Mouse (Mus musculus) lung, postnatal 0 days (tissue): ENCODE measurements around the gene Oprm1. TPM values are rescaled to one million over a fixed set of nuclear protein-coding genes. Genes with fewer than 3 reads are reported as not detected.
A peak's percentile ranks its signal among the peaks of the same experiment; 100 is the strongest.

Experiments
- ATAC-seq: fragments of 200-750 bp; cut with Nextera tagmentation; 2 replicates; pipeline ENCODE4 v1.8.0; 2017; ENCODE audit warnings: moderate library complexity
- DNase-seq: peaks from one replicate; pipeline ENCODE4 v3.0.0-alpha.2; 2016; ENCODE audit warnings: low spot score
- H3K27ac ChIP-seq: fragments of 300-500 bp; sonication (generic); 2 replicates; pipeline ENCODE4 v1.5.1; 2014; ENCODE audit warnings: antibody characterized with exemption, mild to moderate bottlenecking, low read length, mixed read lengths
- H3K27me3 ChIP-seq: fragments of 300-500 bp; sonication (generic); replicated peaks from 2 replicates; pipeline ENCODE4 v1.6.1; 2014; ENCODE audit warnings: low read length, mixed read lengths; ENCODE audit not compliant: insufficient read depth
- H3K36me3 ChIP-seq: fragments of 300-500 bp; sonication (generic); 2 replicates; pipeline ENCODE4 v1.6.1; 2014; ENCODE audit warnings: low read length, mixed read lengths; ENCODE audit not compliant: insufficient read depth
- H3K4me1 ChIP-seq: fragments of 300-500 bp; sonication (generic); 2 replicates; pipeline ENCODE4 v1.6.1; 2014; ENCODE audit warnings: antibody characterized with exemption, low read depth, low read length, mixed read lengths; ENCODE audit not compliant: insufficient read depth
- H3K4me2 ChIP-seq: fragments of 300-500 bp; sonication (generic); replicated peaks from 2 replicates; pipeline ENCODE4 v1.6.1; 2014; ENCODE audit warnings: low read depth, mild to moderate bottlenecking, low read length, moderate library complexity, mixed read lengths
- H3K4me3 ChIP-seq: fragments of 300-500 bp; sonication (generic); 2 replicates; pipeline ENCODE4 v1.5.1; 2014; ENCODE audit warnings: low read depth, low read length
- H3K9ac ChIP-seq: fragments of 300-500 bp; sonication (generic); replicated peaks from 2 replicates; pipeline ENCODE4 v1.6.1; 2014; ENCODE audit warnings: low read depth, mild to moderate bottlenecking
- H3K9me3 ChIP-seq: fragments of 300-500 bp; sonication (generic); 2 replicates; pipeline ENCODE4 v1.6.1; 2016; ENCODE audit warnings: low read length, mixed read lengths
- CTCF ChIP-seq: IDR thresholded peaks from 2 replicates; pipeline ENCODE4 v1.5.1; 2016; ENCODE audit warnings: antibody characterized with exemption, mild to moderate bottlenecking
- EP300 ChIP-seq: IDR thresholded peaks from 2 replicates; pipeline ENCODE4 v1.6.1; 2016; ENCODE audit warnings: antibody characterized with exemption, mild to moderate bottlenecking, control low read depth
- WGBS: fragments of 180-500 bp; shearing (Covaris S2); extraction: QIAGEN DNeasy Blood & Tissue Kit; methylation state at CpG from one replicate; pipeline ENCODE4 v1.1.7; 2014; 5-methylcytosine and 5-hydroxymethylcytosine counted together
- polyA plus RNA-seq: library from polyadenylated mRNA; unstranded; fragments of >200 nt; fragmentation: Nextera tagmentation; extraction: Ambion mirVana; gene quantifications from 2 replicates; pipeline ENCODE4 v1.2.1, GENCODE M21; 2015

The Oprm1 gene
- polyA plus RNA-seq, 1 experiment from 2014 or later, result not detected

DNA sequence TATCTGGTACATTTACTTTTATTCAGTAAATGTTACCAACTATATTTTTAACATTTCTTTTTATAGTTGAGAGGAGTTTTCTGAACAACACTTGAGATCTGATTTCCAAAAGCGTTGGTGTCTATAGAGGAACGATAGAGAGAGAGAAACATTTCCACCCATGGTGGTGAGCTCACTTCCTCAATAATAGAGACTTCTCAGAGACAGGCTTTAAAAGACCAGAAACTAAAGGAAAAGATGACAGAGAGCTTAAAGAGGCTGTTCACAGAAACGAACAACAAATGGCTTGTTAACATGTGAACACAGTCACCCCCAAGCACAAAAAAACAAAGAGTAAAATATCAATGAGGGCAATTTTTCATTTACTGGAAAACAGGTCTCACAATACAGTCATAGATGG is 291.6 kb downstream of the Oprm1 start:
- no peak for TF ChIP-seq EP300
- TF ChIP-seq CTCF, result no peak
- WGBS, result 63% methylated on average over 3 of the region's 3 CpGs
- no peak overlapping the region for H3K9ac ChIP-seq
- H3K27me3 ChIP-seq, result no peaks in the 10 kb centered on the region
- no peak overlapping the region for H3K27ac ChIP-seq
- H3K9me3 ChIP-seq, result no peaks in the 10 kb centered on the region
- no peaks in the 10 kb centered on the region for H3K4me1 ChIP-seq
- H3K4me2 ChIP-seq, result no peak overlapping the region
- H3K4me3 ChIP-seq, result no peak overlapping the region
- ATAC-seq (no peak), DNase-seq (no peak)
- no peaks in the 10 kb centered on the region for H3K36me3 ChIP-seq

DNA sequence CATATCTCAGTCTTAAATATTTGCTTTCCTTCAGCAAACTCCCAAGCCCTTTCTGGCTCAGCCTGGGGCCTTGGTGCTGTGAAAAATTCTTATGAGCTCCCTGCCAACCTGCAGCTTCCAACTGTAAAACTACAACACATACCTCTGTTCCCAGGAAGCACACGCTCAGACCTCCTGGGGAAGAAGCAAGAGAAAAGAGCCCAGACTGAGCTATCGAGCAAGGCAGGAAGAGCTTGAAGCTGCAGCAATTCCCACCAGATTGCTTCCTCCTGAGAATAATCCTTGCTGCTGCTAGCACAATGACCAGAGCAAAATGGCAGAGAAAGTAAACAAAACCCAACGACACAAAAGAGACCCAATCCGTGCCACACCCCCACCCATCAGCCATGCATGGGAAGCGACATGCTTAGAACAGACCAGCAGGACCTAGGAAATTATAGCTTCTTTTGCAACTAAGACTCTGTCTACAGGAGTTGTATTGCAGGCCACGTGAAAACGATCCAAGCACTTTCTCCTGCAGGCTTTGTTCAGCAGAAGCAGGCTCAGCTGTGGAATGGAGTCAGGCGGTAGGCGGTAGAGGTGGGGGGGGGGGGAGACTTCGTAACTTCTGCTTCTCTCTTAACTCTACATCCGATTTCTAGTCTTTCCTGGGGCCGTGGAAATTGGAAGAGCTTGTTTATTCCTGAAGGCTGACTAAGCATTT is 294.2 kb downstream of the Oprm1 start, which contains the start of gene Ipcef1:
Gene Ipcef1 (minus strand): TSS at position 164 of the 703 bp plus-strand sequence.
- ATAC-seq, result peak; percentile 39
- no peaks in the 10 kb centered on the region for H3K27me3 ChIP-seq
- no peaks in the 10 kb centered on the region for H3K4me1 ChIP-seq
- no peaks in the 10 kb centered on the region for H3K36me3 ChIP-seq
- 20% methylated on average over 12 of the region's 12 CpGs for WGBS
- H3K27ac ChIP-seq, result no peak within 1 kb of the TSS
- no peak within 1 kb of the TSS for H3K4me3 ChIP-seq
- TF ChIP-seq CTCF (no peak), EP300 (no peak)
- H3K9me3 ChIP-seq, result no peaks in the 10 kb centered on the region
- no peak within 1 kb of the TSS for H3K9ac ChIP-seq
- peak; percentile 36 for DNase-seq
- peak within 1 kb of the TSS; percentile 15 for H3K4me2 ChIP-seq

DNA sequence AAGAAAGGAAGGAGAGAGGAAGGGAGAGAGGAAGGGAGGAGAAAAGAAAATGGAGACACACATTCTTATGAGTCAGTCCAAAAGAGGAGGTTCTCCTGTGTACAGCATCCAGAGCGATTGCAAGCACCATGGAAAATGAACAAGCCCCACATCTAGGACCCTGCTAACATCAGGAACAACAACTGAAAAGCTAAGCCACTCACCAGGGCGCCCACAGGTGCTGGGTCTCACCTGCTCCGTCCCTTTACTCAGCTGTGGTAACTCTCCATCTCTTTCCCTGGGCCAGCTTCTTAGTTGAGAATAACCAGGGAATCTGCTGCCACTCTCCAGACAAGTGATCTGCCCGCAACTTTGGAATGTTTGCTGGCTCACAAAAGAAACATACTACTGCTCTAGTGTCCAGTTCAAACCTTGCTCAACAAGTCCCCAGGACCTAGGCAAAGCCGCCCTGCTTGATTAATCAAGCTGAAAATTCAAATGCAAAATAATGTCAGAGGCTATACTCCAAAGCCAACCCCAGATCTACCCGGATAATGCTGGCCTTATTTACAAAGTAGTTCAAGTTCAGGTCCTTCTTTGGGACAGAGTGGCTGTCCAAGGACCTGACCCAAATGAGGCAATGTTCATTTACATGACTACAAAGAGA is 296.4 kb downstream of the Oprm1 start:
- WGBS, result 67% methylated on average over 6 of the region's 6 CpGs
- DNase-seq, result no peak

GRCm38 (mm10) chr10:7057546-7057945 is 299.2 kb downstream of the Oprm1 start:
- Histone ChIP-seq H3K9ac (no peak overlapping the region), H3K27ac (no peak overlapping the region), H3K27me3 (no peaks in the 10 kb centered on the region), H3K9me3 (no peaks in the 10 kb centered on the region), H3K4me3 (no peak overlapping the region), H3K4me1 (no peaks in the 10 kb centered on the region), H3K36me3 (no peaks in the 10 kb centered on the region), H3K4me2 (no peak overlapping the region)
- ATAC-seq (no peak), DNase-seq (no peak)
- WGBS, result 92% methylated on average over 1 of the region's 1 CpGs
- no peak for TF ChIP-seq CTCF
- no peak for TF ChIP-seq EP300

More for the DNA sequence above, 296.4 kb downstream of the Oprm1 start:
- H3K27ac ChIP-seq, result no peak overlapping the region
- H3K4me2 ChIP-seq, result no peak overlapping the region
- TF ChIP-seq CTCF (no peak), EP300 (no peak)
- H3K36me3 ChIP-seq, result no peaks in the 10 kb centered on the region
- no peak overlapping the region for H3K4me3 ChIP-seq
- H3K4me1 ChIP-seq, result no peaks in the 10 kb centered on the region
- H3K27me3 ChIP-seq, result no peaks in the 10 kb centered on the region
- no peak overlapping the region for H3K9ac ChIP-seq
- no peaks in the 10 kb centered on the region for H3K9me3 ChIP-seq
- no peak for ATAC-seq

GRCm38 (mm10) chr10:7060326-7060725 is 302.0 kb downstream of the Oprm1 start:
- H3K9ac ChIP-seq, result no peak overlapping the region
- H3K4me3 ChIP-seq, result no peak overlapping the region
- TF ChIP-seq EP300 (no peak), CTCF (no peak)
- 65% methylated on average over 5 of the region's 5 CpGs for WGBS
- ATAC-seq, result no peak
- H3K27me3 ChIP-seq, result no peaks in the 10 kb centered on the region
- no peak overlapping the region for H3K27ac ChIP-seq
- H3K9me3 ChIP-seq, result no peaks in the 10 kb centered on the region
- no peaks in the 10 kb centered on the region for H3K4me1 ChIP-seq
- H3K36me3 ChIP-seq, result no peaks in the 10 kb centered on the region
- H3K4me2 ChIP-seq, result no peak overlapping the region
- no peak for DNase-seq

- 79% methylated on average over 7 of the region's 7 CpGs for WGBS
- DNase-seq, result peak; percentile 33
- TF ChIP-seq CTCF, result no peak
- TF ChIP-seq EP300, result no peak
These were observed 304.7 kb downstream of the Oprm1 start for GRCm38 (mm10) chr10:7062993-7063392.

More at GRCm38 (mm10) chr10:7062993-7063392, 304.7 kb downstream of the Oprm1 start:
- Histone ChIP-seq H3K36me3 (no peaks in the 10 kb centered on the region), H3K4me3 (no peak overlapping the region), H3K9ac (no peak overlapping the region), H3K27me3 (no peaks in the 10 kb centered on the region), H3K4me1 (no peaks in the 10 kb centered on the region), H3K27ac (no peak overlapping the region), H3K9me3 (no peaks in the 10 kb centered on the region), H3K4me2 (no peak overlapping the region)
- no peak for ATAC-seq
